Mouse (Mus musculus): ENCODE measurements around the gene 2210016L21Rik. TPM values are rescaled to one million over a fixed set of nuclear protein-coding genes. Genes with fewer than 3 reads are reported as not detected.

2210016L21Rik gene
- 19.6 and 21.7 TPM in 2 replicates for polyA plus RNA-seq (2012; rRNA removed)

GRCm38 (mm10) chr5:114942074-114942765, at the start of gene 2210016L21Rik:
Gene 2210016L21Rik, plus strand, starts transcription at chr5:114942158.

GRCm38 (mm10) chr5:114896688-114897373, 45.1 kb upstream of the 2210016L21Rik start, which contains the start of gene Oasl2:
Gene Oasl2, plus strand, starts transcription at chr5:114896936.

GRCm38 (mm10) chr5:114922998-114923473, 18.9 kb upstream of the 2210016L21Rik start, which contains the start of gene Oasl1:
Gene Oasl1, plus strand, starts transcription at chr5:114923240.

GRCm38 (mm10) chr5:114970824-114971227, 28.9 kb downstream of the 2210016L21Rik start, which contains the start of gene Hnf1a:
Gene Hnf1a, minus strand, starts transcription at chr5:114971094.

Other genes with a start within 250 kb of the 2210016L21Rik start
- gene Tchp, start 234.4 kb upstream of the 2210016L21Rik start, polyA plus RNA-seq (2012; rRNA removed): 8.7 and 12.5 TPM in 2 replicates
- 131 and 166 TPM in 2 replicates for gene Ankrd13a, start 167.5 kb upstream of the 2210016L21Rik start, polyA plus RNA-seq (2012; rRNA removed)
- 29.1 and 35.7 TPM in 2 replicates for gene Git2, start 166.6 kb upstream of the 2210016L21Rik start, polyA plus RNA-seq (2012; rRNA removed)
- 16.9 and 29.6 TPM in 2 replicates for gene 1500011B03Rik, start 118.7 kb upstream of the 2210016L21Rik start, polyA plus RNA-seq (2012; rRNA removed)
- not detected in 2 replicates for gene 4930519G04Rik, start 88.5 kb upstream of the 2210016L21Rik start, polyA plus RNA-seq (2012; rRNA removed)
- gene Gm9936, start 83.5 kb upstream of the 2210016L21Rik start, polyA plus RNA-seq (2012; rRNA removed): not detected in 2 replicates
- 6.3 and 8.6 TPM in 2 replicates for gene Oasl2, start 45.2 kb upstream of the 2210016L21Rik start, polyA plus RNA-seq (2012; rRNA removed)
- 24.7 and 50.4 TPM in 2 replicates for gene Oasl1, start 18.9 kb upstream of the 2210016L21Rik start, polyA plus RNA-seq (2012; rRNA removed)
- 16.8 and 18.4 TPM in 2 replicates for gene Hnf1a, start 28.9 kb downstream of the 2210016L21Rik start, polyA plus RNA-seq (2012; rRNA removed)
- 72.4 and 89.9 TPM in 2 replicates for gene Sppl3, start 69.0 kb downstream of the 2210016L21Rik start, polyA plus RNA-seq (2012; rRNA removed)
- 0.30 TPM in 1 of 2 replicates, not detected in the other for gene Gm10401, start 156.1 kb downstream of the 2210016L21Rik start, polyA plus RNA-seq (2012; rRNA removed)
- gene Acads, start 177.2 kb downstream of the 2210016L21Rik start, polyA plus RNA-seq (2012; rRNA removed): 310 and 336 TPM in 2 replicates
- gene Unc119b, start 192.8 kb downstream of the 2210016L21Rik start, polyA plus RNA-seq (2012; rRNA removed): 38.1 and 51.5 TPM in 2 replicates
- gene Mlec, start 216.0 kb downstream of the 2210016L21Rik start, polyA plus RNA-seq (2012; rRNA removed): 77.3 and 100 TPM in 2 replicates

All from colon, adult 2 months (tissue).